Comparison of ENCODE assay signal across 18 mouse cellular contexts in genomic region chr9:85127107-85127506, GRCm38 (mm10).
DNase-seq lines count a peak whose midpoint lies in the region; ATAC-seq and TF ChIP-seq lines count a peak whose summit lies in the region.
"Had no signal": no experiment of that assay in that cellular context is flagged by ENCODE, and none has a peak within 500 bp of the region (broad histone marks: within the 10 kb centered on the region; RNA-seq: fewer than 3 reads in every experiment).

No protein-coding gene starts in this region.

- H3K9ac ChIP-seq in kidney, postnatal 0 days (ENCODE audit: low read depth, low read length): no peak overlapping the region
- no peak overlapping the region for H3K9ac ChIP-seq in stomach, postnatal 0 days (ENCODE audit: low read length)
- H3K9ac ChIP-seq: embryonic facial prominence, embryonic 13.5 days; forebrain, postnatal 0 days; hindbrain, embryonic 15.5 days; limb, embryonic 13.5 days; neural tube, embryonic 13.5 days had no signal

- no peak overlapping the region for H3K4me2 ChIP-seq in kidney, postnatal 0 days (ENCODE audit: low read length)
- H3K4me2 ChIP-seq in stomach, postnatal 0 days (replicated peaks; ENCODE audit: low read depth): no peak overlapping the region
- H3K4me2 ChIP-seq: embryonic facial prominence, embryonic 13.5 days; hindbrain, embryonic 15.5 days; limb, embryonic 13.5 days; neural tube, embryonic 13.5 days had no signal

- H3K9me3 ChIP-seq in kidney, postnatal 0 days (replicated peaks; ENCODE audit: low read length): no peaks in the 10 kb centered on the region
- no peaks in the 10 kb centered on the region for H3K9me3 ChIP-seq in stomach, postnatal 0 days (ENCODE audit: control insufficient read depth, low read length)
- H3K9me3 ChIP-seq: embryonic facial prominence, embryonic 13.5 days; G1E; hindbrain, embryonic 15.5 days; limb, embryonic 13.5 days; midbrain, embryonic 10.5 days; neural tube, embryonic 13.5 days had no signal

- H3K27me3 ChIP-seq in kidney, postnatal 0 days (ENCODE audit: insufficient read depth, low read length): no peaks in the 10 kb centered on the region
- H3K27me3 ChIP-seq in stomach, postnatal 0 days (ENCODE audit: control insufficient read depth, insufficient read depth, low read length): no peaks in the 10 kb centered on the region
- H3K27me3 ChIP-seq: embryonic facial prominence, embryonic 13.5 days; hindbrain, embryonic 15.5 days; limb, embryonic 13.5 days; neural tube, embryonic 13.5 days had no signal

- ATAC-seq in kidney, postnatal 0 days (replicated peaks; ENCODE audit: low FRiP score, low read depth): no peak; the same call in 1 of the 2 replicates
- ATAC-seq in stomach, postnatal 0 days (ENCODE audit: low FRiP score, low TSS enrichment): peak; percentile 66; the same call in 1 of the 2 replicates
- ATAC-seq: CD4-positive, CD25-positive, alpha-beta regulatory T cell, adult 4 months; forebrain, postnatal 0 days had no signal

- no peak for TF ChIP-seq EP300 in stomach, postnatal 0 days (optimal IDR thresholded peaks at IDR 0.05)

- H3K4me1 ChIP-seq in kidney, postnatal 0 days (replicated peaks; ENCODE audit: insufficient read depth, low read length): no peaks in the 10 kb centered on the region
- H3K4me1 ChIP-seq in stomach, postnatal 0 days (replicated peaks; ENCODE audit: control insufficient read depth, insufficient read depth): no peaks in the 10 kb centered on the region
- H3K4me1 ChIP-seq: embryonic facial prominence, embryonic 13.5 days; hindbrain, embryonic 15.5 days; limb, embryonic 13.5 days; neural tube, embryonic 13.5 days had no signal

- H3K27ac ChIP-seq in kidney, postnatal 0 days: no peak overlapping the region
- H3K27ac ChIP-seq in stomach, postnatal 0 days (replicated peaks): no peak overlapping the region
- H3K27ac ChIP-seq: embryonic facial prominence, embryonic 13.5 days; gastrocnemius, adult 2 months; hindbrain, embryonic 15.5 days; limb, embryonic 13.5 days; midbrain, embryonic 10.5 days; neural tube, embryonic 13.5 days had no signal

- peak; percentile 64 for DNase-seq in kidney, postnatal 0 days (ENCODE audit: low spot score)
- DNase-seq in kidney, postnatal 25 days: no peak
- peak; percentile 42 for DNase-seq in retina, postnatal 1 day
- no peak for DNase-seq in retina, embryonic 14.5 days (ENCODE audit: low spot score)
- DNase-seq in lung, postnatal 10 days: peak; percentile 56
- DNase-seq in stomach, postnatal 0 days (ENCODE audit: low spot score): no peak
- no peak for DNase-seq in yolk sac, embryonic 10.5 days (ENCODE audit: low spot score)
- DNase-seq: cerebellum, adult 9-10 months; forebrain, postnatal 0 days; gastrocnemius, adult 2 months; layer of hippocampus, adult 9-11 months had no signal

- 63% methylated on average over 4 of the region's 4 CpGs for WGBS in kidney, postnatal 0 days
- 52% methylated on average over 4 of the region's 4 CpGs for WGBS in stomach, postnatal 0 days

- TF ChIP-seq CTCF in kidney, postnatal 0 days (IDR thresholded peaks at IDR 0.05; ENCODE audit: low read depth): no peak
- no peak for TF ChIP-seq CTCF in stomach, postnatal 0 days (IDR thresholded peaks at IDR 0.05; ENCODE audit: low read depth)

- no peaks in the 10 kb centered on the region for H3K36me3 ChIP-seq in kidney, postnatal 0 days (ENCODE audit: insufficient read depth, low read length)
- no peaks in the 10 kb centered on the region for H3K36me3 ChIP-seq in stomach, postnatal 0 days (ENCODE audit: control insufficient read depth, insufficient read depth, low read length)
- H3K36me3 ChIP-seq: embryonic facial prominence, embryonic 13.5 days; G1E; hindbrain, embryonic 15.5 days; limb, embryonic 13.5 days; midbrain, embryonic 10.5 days; neural tube, embryonic 13.5 days had no signal

- no peak overlapping the region for H3K4me3 ChIP-seq in kidney, postnatal 0 days (replicated peaks; ENCODE audit: low read depth, low read length)
- no peak overlapping the region for H3K4me3 ChIP-seq in stomach, postnatal 0 days (ENCODE audit: low read depth, low read length)
- H3K4me3 ChIP-seq: embryonic facial prominence, embryonic 13.5 days; gastrocnemius, adult 2 months; hindbrain, embryonic 15.5 days; limb, embryonic 13.5 days; midbrain, embryonic 10.5 days; neural tube, embryonic 13.5 days had no signal

Comparison
In these comparisons a context has a peak if more than half of its experiments do, and no peak if none do; other contexts are left out.
1. DNase-seq: peak in kidney, postnatal 0 days (single experiment), retina, postnatal 1 day (single experiment) and lung, postnatal 10 days (single experiment); none in kidney, postnatal 25 days (0 of 2), retina, embryonic 14.5 days (single experiment), stomach, postnatal 0 days (single experiment) and yolk sac, embryonic 10.5 days (single experiment).